Mouse (Mus musculus) gastrocnemius, postnatal 4 days (tissue): ENCODE measurements around the gene Nr0b1. TPM values are rescaled to one million over a fixed set of nuclear protein-coding genes. Genes with fewer than 3 reads are reported as not detected.

ENCODE experiments used
- DNase-seq, 2 experiments: peaks; one replicate each; pipeline ENCODE4 v3.0.0; 2021 to 2022; ENCODE audit warnings: low spot score in 2 of 2, mixed read lengths in 2 of 2
- long read RNA-seq, 2 experiments: library from polyadenylated mRNA; stranded (forward); transcript quantifications; one replicate each; pipeline ENCODE4 v2.0.0; 2021
- total RNA-seq, 2 experiments: library from RNA; stranded (reverse); gene quantifications; 2 replicates each; pipeline ENCODE4 v1.2.3; 2021

The Nr0b1 gene
- not detected for total RNA-seq
- long read RNA-seq, experiment 1, result 0 reads
- long read RNA-seq, experiment 2, result 0 reads

DNA sequence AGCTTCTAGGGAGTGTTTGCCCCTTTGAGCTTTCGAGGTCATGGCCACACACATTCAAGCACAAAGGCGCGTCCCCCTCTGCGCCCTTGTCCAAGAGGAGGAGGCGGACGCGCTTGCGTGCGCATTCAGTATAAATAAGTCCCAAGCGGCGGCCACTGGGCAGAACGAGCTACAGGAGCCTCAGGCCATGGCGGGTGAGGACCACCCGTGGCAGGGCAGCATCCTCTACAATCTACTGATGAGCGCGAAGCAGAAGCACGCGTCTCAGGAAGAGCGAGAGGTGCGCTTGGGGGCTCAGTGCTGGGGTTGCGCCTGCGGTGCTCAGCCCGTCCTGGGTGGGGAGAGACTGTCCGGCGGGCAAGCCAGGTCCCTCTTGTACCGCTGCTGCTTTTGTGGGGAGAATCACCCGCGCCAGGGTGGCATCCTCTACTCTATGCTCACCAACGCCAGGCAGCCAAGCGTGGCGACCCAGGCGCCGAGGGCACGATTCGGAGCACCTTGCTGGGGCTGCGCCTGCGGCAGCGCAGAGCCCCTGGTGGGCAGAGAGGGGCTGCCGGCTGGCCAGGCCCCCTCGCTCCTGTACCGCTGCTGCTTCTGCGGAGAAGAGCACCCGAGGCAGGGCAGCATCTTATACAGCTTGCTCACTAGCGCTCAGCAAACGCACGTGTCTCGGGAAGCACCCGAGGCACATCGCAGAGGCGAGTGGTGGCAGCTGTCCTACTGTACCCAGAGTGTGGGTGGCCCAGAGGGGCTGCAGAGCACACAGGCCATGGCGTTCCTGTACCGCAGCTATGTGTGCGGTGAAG lies at the start of gene Nr0b1:
TSS of gene Nr0b1 (plus strand) at position 151 of the 806 bp plus-strand sequence.
- DNase-seq, result no peak

DNA sequence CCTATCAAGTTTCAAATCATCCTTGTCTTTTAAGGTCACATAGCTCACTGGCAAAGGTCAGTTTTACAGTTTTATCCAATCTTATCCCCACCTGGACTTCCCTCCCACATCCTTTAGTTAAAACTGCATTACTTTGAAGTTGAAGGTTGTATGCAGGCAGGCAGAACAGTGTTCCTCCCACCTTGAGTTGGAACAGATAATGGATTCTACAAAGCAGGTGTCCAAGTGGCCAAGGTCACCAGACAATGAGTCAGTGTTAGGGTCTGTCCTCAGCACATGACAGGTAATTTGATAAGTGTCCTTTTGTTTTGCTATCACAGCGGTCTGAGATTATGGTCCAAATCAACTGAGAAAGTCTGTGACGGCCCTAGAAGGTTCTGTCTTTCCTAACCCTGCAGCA lies 4.3 kb upstream of the Nr0b1 start:
- DNase-seq, result no peak

DNA sequence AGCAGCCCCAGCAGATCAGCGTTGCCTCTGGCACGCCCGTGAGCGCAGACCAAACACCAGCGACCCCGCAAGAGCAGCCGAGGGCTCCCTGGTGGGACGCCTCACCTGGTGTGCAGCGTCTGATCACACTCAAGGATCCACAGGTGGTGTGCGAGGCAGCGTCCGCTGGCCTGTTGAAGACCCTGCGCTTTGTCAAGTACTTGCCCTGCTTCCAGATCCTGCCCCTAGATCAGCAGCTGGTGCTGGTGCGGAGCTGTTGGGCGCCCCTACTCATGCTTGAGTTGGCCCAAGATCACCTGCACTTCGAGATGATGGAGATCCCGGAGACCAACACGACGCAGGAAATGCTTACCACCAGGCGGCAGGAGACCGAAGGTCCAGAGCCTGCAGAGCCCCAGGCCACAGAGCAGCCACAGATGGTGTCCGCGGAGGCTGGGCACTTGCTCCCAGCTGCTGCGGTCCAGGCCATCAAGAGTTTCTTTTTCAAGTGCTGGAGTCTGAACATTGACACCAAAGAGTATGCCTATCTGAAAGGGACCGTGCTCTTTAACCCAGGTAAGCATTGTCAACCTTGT lies 943 bp downstream of the Nr0b1 start:
- DNase-seq, result peak; percentile 4 to 17

DNA sequence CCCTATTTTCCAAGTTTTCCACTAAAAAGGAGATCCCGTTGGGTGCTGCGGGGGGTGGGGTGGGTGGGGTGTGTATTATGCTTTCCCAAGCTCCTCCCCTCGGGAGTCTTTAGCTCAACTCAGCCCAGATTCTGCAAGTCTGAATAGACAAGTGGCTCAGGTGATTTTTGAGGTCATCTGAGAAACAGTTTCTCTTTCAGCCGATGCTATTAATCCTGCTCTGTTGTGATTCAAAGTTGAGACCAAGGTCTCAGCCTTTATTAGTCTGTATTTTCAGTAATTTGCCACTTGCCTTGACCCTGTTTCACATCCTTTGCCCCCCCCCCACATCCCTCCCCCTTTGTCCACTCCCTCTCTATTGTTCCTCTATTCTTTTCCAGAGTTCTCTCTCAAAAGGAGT lies 1.8 kb downstream of the Nr0b1 start:
- DNase-seq, result no peak

DNA sequence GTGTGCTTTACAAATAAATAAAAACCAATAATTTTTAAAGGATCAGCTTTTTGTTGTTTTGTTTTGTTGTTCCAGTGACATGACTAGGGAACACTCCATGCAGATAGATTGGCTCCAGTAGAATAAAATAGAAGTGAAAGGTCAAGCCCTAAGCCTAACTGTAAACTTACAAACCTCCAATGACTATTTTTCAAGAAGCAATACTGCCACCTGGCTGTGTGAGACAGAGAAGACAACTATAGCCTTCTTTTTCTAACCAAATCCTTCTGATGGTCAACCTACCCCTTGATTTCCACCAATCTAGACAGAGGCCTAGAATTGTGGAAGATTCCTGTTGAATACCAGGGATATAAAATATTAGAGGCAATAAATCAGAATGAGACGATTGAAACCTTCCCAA lies 45.7 kb downstream of the Nr0b1 start:
- DNase-seq, result no peak

Other genes starting within 250 kb of the Nr0b1 start
- gene Samt3, start 147.6 kb upstream of the Nr0b1 start, total RNA-seq, result not detected
- not detected for gene Mageb4, start 113.3 kb downstream of the Nr0b1 start, total RNA-seq